Mouse (Mus musculus): ENCODE data around the gene Ciao2a. TPM values are rescaled to one million over a fixed set of nuclear protein-coding genes. Genes with fewer than 3 reads are reported as not detected.

Ciao2a gene
- polyA plus RNA-seq, 1 experiment = 37.4 TPM

DNA sequence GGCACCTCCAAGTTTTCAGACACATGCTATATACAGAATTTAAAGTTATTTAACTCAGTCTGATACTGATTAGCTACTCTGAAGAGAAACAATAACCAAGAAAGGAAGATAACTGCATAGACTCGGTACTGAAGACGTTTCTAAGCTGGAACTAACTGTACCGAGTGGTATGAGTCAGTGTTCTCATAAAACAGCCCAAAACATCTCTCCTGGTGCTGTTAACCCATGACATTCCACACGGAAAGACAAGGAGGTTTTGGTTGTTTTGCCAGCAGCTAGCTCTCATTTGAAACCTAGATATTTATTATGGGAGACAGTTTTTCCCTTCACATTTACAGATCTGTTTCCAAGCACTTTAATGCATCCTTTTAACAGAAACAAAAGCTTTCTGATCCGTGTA lies 2.8 kb upstream of the Ciao2a start:
- H3K27ac ChIP-seq (ENCODE audit: insufficient read depth, low read length) = no peak overlapping the region
- no peaks in the 10 kb centered on the region for H3K36me3 ChIP-seq (ENCODE audit: control insufficient read depth, insufficient read depth, low read length, poor library complexity, severe bottlenecking)
- no peaks in the 10 kb centered on the region for H3K9me3 ChIP-seq (replicated peaks; ENCODE audit: control insufficient read depth, insufficient read depth, low read length, poor library complexity, severe bottlenecking)
- TF ChIP-seq EP300 (IDR thresholded peaks at IDR 0.05; ENCODE audit: insufficient read depth, low read depth, low read length) = no peak
- no peak for TF ChIP-seq POLR2A (IDR thresholded peaks at IDR 0.05; ENCODE audit: insufficient read depth, low read length)
- TF ChIP-seq CTCF (IDR thresholded peaks at IDR 0.05; ENCODE audit: low read depth, low read length) = no peak
- H3K4me1 ChIP-seq (ENCODE audit: control insufficient read depth, insufficient read depth, low read length) = peaks cover 1% of the 10 kb centered on the region
- H3K27me3 ChIP-seq (ENCODE audit: control insufficient read depth, insufficient read depth, low read length, poor library complexity, severe bottlenecking) = no peaks in the 10 kb centered on the region
- H3K4me3 ChIP-seq (ENCODE audit: low read depth, low read length) = no peak overlapping the region; the same call in 1 of the 2 replicates
- H3K9ac ChIP-seq (ENCODE audit: low read depth, poor library complexity, severe bottlenecking) = peak overlapping the region; percentile 33; the same call in 1 of the 2 replicates

DNA sequence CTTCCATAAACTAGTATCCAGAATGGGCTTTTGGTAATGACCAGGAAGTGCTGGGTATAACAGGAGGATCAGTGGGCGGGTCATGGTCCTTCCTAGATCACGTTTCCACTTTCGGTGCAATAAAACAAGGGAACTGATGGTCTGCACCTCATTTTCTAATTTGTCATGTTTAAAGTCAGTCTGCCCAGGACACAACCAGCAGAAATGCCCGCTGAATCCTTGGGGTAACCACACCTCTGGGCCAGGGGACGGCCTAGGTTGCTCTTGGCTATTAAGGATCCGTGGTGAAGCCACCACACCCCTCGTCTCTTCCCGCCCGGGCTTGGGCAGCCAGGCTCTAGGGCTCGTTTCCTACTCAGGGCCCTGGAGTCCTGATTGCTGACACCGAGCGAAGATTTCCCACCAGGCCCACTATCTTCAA lies 2.3 kb upstream of the Ciao2a start:
- Histone ChIP-seq H3K9me3 (replicated peaks; ENCODE audit: control insufficient read depth, insufficient read depth, low read length, poor library complexity, severe bottlenecking) (no peaks in the 10 kb centered on the region), H3K27ac (ENCODE audit: insufficient read depth, low read length) (no peak overlapping the region), H3K9ac (ENCODE audit: low read depth, poor library complexity, severe bottlenecking) (peak overlapping the region; percentile 33), H3K4me3 (ENCODE audit: low read depth, low read length) (peak overlapping the region; percentile 67), H3K36me3 (ENCODE audit: control insufficient read depth, insufficient read depth, low read length, poor library complexity, severe bottlenecking) (no peaks in the 10 kb centered on the region), H3K27me3 (ENCODE audit: control insufficient read depth, insufficient read depth, low read length, poor library complexity, severe bottlenecking) (no peaks in the 10 kb centered on the region), H3K4me1 (ENCODE audit: control insufficient read depth, insufficient read depth, low read length) (peaks cover 1% of the 10 kb centered on the region)
- no peak for TF ChIP-seq CTCF (IDR thresholded peaks at IDR 0.05; ENCODE audit: low read depth, low read length)
- TF ChIP-seq POLR2A (IDR thresholded peaks at IDR 0.05; ENCODE audit: insufficient read depth, low read length) = no peak
- no peak for TF ChIP-seq EP300 (IDR thresholded peaks at IDR 0.05; ENCODE audit: insufficient read depth, low read depth, low read length)

DNA sequence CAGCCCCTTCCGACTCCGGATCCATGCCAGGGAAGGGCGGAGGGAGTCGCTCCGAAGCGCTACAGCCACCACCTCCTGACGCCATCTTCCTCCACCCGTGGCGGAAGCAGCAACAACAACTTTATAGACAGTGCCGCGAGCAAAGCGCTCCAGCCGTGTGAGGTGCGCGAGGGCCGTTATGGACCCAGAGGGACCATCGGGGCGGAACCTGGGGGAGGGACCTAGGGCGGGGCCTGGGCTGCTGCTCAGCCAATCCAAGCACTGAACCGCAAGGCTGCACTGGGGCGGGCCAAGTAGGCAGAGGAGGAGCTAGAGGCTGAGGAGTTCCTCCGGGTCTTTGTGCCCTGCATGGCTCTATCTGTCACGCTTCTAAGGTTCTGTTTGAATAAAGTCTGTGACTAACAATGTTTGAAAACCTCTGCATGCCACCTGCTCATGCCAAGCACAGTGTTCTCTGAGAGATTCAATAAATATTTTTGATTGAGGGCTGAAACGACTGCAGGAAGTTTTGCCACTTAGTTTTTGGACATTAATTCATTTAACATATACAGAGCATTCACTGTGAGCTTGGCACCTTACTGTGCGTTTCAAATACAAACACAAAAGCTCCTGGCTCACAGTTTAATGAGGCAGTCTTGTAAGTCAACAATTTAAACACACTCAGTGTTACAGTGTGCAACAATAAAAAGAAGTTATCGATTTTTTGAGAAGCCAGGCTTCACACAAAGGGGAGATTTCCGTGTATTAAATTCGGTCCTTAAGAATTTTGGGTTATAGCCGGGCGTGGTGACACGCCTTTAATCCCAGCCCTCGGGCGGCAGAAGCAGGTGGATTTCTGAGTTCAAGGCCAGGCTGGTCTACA lies 1.5 kb upstream of the Ciao2a start:
- Histone ChIP-seq H3K27ac (ENCODE audit: insufficient read depth, low read length) (no peak overlapping the region), H3K27me3 (ENCODE audit: control insufficient read depth, insufficient read depth, low read length, poor library complexity, severe bottlenecking) (no peaks in the 10 kb centered on the region), H3K4me1 (ENCODE audit: control insufficient read depth, insufficient read depth, low read length) (peaks cover 1% of the 10 kb centered on the region), H3K4me3 (ENCODE audit: low read depth, low read length) (peak overlapping the region; percentile 67), H3K36me3 (ENCODE audit: control insufficient read depth, insufficient read depth, low read length, poor library complexity, severe bottlenecking) (no peaks in the 10 kb centered on the region), H3K9me3 (replicated peaks; ENCODE audit: control insufficient read depth, insufficient read depth, low read length, poor library complexity, severe bottlenecking) (no peaks in the 10 kb centered on the region), H3K9ac (ENCODE audit: low read depth, poor library complexity, severe bottlenecking) (peak overlapping the region; percentile 61)
- no peak for TF ChIP-seq CTCF (IDR thresholded peaks at IDR 0.05; ENCODE audit: low read depth, low read length)
- TF ChIP-seq EP300 (IDR thresholded peaks at IDR 0.05; ENCODE audit: insufficient read depth, low read depth, low read length) = 0 out of 2 replicates have a peak, but pooled peaks have one; percentile 63

DNA sequence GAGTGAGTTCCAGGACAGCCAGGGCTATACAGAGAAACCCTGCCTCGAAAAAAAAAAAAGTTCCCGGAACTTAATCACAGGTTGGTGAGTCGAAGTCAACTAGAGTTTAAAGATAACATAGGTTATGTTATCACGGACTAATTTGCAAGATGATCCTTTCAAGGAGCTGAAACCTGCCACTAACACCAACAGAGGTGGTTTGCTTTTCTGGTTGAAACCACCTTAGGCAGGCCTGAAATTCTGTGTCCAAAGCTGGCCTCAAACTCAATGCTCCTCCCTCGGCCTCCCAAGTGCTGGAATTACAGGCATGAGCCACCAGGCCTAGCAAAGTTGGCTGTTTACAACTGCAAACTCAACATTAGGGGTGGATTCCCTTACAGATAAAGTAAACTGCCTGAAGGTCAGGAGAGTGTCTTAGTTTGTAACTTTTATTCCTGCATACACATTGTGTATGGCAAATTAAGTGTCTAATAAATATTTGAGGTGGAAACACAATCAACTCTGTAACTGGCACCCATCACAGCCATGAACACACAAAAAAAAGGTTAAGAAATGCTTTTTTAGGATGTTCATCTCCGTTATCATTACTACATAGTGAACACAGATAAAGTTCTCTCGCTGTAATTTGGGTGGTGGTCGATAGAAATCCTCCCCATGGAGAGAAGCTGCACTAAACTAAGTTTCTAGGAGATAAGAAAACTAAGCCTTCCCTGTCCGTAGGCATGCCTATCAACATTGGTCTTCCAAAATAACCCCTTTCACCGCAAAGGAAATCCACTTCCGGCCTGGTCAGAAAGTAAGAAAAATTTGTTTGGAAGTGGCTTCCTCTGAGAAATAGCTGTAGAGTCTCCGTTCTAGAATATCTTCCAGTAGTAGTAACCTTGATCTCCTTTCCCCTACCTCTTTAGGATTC lies 612 bp upstream of the Ciao2a start:
- TF ChIP-seq CTCF (IDR thresholded peaks at IDR 0.05; ENCODE audit: low read depth, low read length) = no peak
- no peak for TF ChIP-seq EP300 (IDR thresholded peaks at IDR 0.05; ENCODE audit: insufficient read depth, low read depth, low read length)
- no peak for TF ChIP-seq POLR2A (IDR thresholded peaks at IDR 0.05; ENCODE audit: insufficient read depth, low read length)
- H3K36me3 ChIP-seq (ENCODE audit: control insufficient read depth, insufficient read depth, low read length, poor library complexity, severe bottlenecking) = no peaks in the 10 kb centered on the region
- H3K9ac ChIP-seq (ENCODE audit: low read depth, poor library complexity, severe bottlenecking) = peak overlapping the region; percentile 61
- peaks cover 1% of the 10 kb centered on the region for H3K4me1 ChIP-seq (ENCODE audit: control insufficient read depth, insufficient read depth, low read length)
- H3K9me3 ChIP-seq (replicated peaks; ENCODE audit: control insufficient read depth, insufficient read depth, low read length, poor library complexity, severe bottlenecking) = no peaks in the 10 kb centered on the region
- no peaks in the 10 kb centered on the region for H3K27me3 ChIP-seq (ENCODE audit: control insufficient read depth, insufficient read depth, low read length, poor library complexity, severe bottlenecking)
- H3K27ac ChIP-seq (ENCODE audit: insufficient read depth, low read length) = peak overlapping the region; percentile 64; the same call in 1 of the 2 replicates
- peak overlapping the region; percentile 29 for H3K4me3 ChIP-seq (ENCODE audit: low read depth, low read length)

DNA sequence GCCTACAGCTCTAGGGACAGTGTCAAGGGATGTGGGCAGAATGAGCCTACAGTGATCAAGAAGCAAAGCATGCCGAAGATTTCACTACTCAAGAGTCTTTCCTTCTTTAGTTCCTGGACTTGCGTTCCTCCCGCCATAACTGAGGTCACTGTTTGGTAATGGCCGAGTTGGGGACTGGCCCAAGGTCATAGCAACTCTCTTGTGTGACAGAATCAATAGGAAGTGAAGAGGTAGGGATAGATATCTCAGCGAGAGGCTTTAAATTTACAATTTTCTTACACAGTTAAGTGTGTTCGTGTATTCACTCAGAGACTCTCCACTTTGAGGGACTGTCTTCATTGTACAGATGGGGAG lies 759 bp downstream of the Ciao2a start:
- Histone ChIP-seq H3K4me1 (ENCODE audit: control insufficient read depth, insufficient read depth, low read length) (peaks cover 1% of the 10 kb centered on the region), H3K36me3 (ENCODE audit: control insufficient read depth, insufficient read depth, low read length, poor library complexity, severe bottlenecking) (no peaks in the 10 kb centered on the region), H3K27me3 (ENCODE audit: control insufficient read depth, insufficient read depth, low read length, poor library complexity, severe bottlenecking) (no peaks in the 10 kb centered on the region), H3K27ac (ENCODE audit: insufficient read depth, low read length) (no peak overlapping the region), H3K9ac (ENCODE audit: low read depth, poor library complexity, severe bottlenecking) (peak overlapping the region; percentile 84), H3K4me3 (ENCODE audit: low read depth, low read length) (peak overlapping the region; percentile 98), H3K9me3 (replicated peaks; ENCODE audit: control insufficient read depth, insufficient read depth, low read length, poor library complexity, severe bottlenecking) (no peaks in the 10 kb centered on the region)
- TF ChIP-seq CTCF (IDR thresholded peaks at IDR 0.05; ENCODE audit: low read depth, low read length) (no peak), EP300 (IDR thresholded peaks at IDR 0.05; ENCODE audit: insufficient read depth, low read depth, low read length) (no peak), POLR2A (IDR thresholded peaks at IDR 0.05; ENCODE audit: insufficient read depth, low read length) (no peak)

Data from ES-Bruce4 (cell line).